Mouse (Mus musculus) limb, embryonic 12.5 days (tissue): ENCODE data around the gene Gan. TPM values are rescaled to one million over a fixed set of nuclear protein-coding genes. Genes with fewer than 3 reads are reported as not detected.

Source experiments
- ATAC-seq: fragments of 200-750 bp; cut with Nextera tagmentation; 2 replicates; pipeline ENCODE4 v1.8.0; 2017; ENCODE audit warnings: low read depth, moderate TSS enrichment; ENCODE audit not compliant: insufficient number of reproducible peaks, insufficient read depth, low FRiP score, low TSS enrichment
- H3K27ac ChIP-seq: fragments of 300-500 bp; sonication (generic); 2 replicates; pipeline ENCODE4 v1.5.1; 2016; ENCODE audit warnings: mild to moderate bottlenecking, moderate library complexity
- H3K27me3 ChIP-seq: fragments of 300-500 bp; sonication (generic); 2 replicates; pipeline ENCODE4 v1.6.1; 2016; ENCODE audit warnings: mild to moderate bottlenecking, moderate library complexity
- H3K36me3 ChIP-seq: fragments of 300-500 bp; sonication (generic); 2 replicates; pipeline ENCODE4 v1.6.1; 2016; ENCODE audit warnings: mild to moderate bottlenecking, moderate library complexity
- H3K4me1 ChIP-seq: fragments of 300-500 bp; sonication (generic); replicated peaks from 2 replicates; pipeline ENCODE4 v1.6.1; 2016
- H3K4me2 ChIP-seq: fragments of 300-500 bp; sonication (generic); 2 replicates; pipeline ENCODE4 v1.6.1; 2016; ENCODE audit warnings: mild to moderate bottlenecking, moderate library complexity
- H3K4me3 ChIP-seq: fragments of 300-500 bp; sonication (generic); replicated peaks from 2 replicates; pipeline ENCODE4 v1.5.1; 2016; ENCODE audit warnings: mild to moderate bottlenecking
- H3K9ac ChIP-seq: fragments of 300-500 bp; sonication (generic); replicated peaks from 2 replicates; pipeline ENCODE4 v1.6.1; 2016; ENCODE audit warnings: mild to moderate bottlenecking, moderate library complexity
- H3K9me3 ChIP-seq: fragments of 300-500 bp; sonication (generic); 2 replicates; pipeline ENCODE4 v1.6.1; 2016; ENCODE audit warnings: mild to moderate bottlenecking, moderate library complexity
- WGBS: fragments of 180-500 bp; shearing (Covaris S2); methylation state at CpG from one replicate; pipeline ENCODE4 v1.1.7; 2016; 5-methylcytosine and 5-hydroxymethylcytosine counted together
- polyA plus RNA-seq: library from polyadenylated mRNA; unstranded; fragments of >200 nt; fragmentation: Nextera tagmentation; extraction: Ambion mirVana; gene quantifications from 2 replicates; pipeline ENCODE4 v1.2.1, GENCODE M21; 2016

The Gan gene
- polyA plus RNA-seq, 1 experiment from 2014 or later = 2.6 TPM

- 85% methylated on average over 6 of the region's 6 CpGs for WGBS
- no peaks in the 10 kb centered on the region for H3K27me3 ChIP-seq
- no peaks in the 10 kb centered on the region for H3K9me3 ChIP-seq
- H3K4me3 ChIP-seq = no peak overlapping the region
- H3K36me3 ChIP-seq = no peaks in the 10 kb centered on the region
- ATAC-seq = no peak
- H3K9ac ChIP-seq = no peak overlapping the region
- H3K27ac ChIP-seq = no peak overlapping the region
- no peak overlapping the region for H3K4me2 ChIP-seq
- H3K4me1 ChIP-seq = peaks cover 14% of the 10 kb centered on the region
Observed at GRCm38 (mm10) chr8:117254496-117254895, 96.6 kb downstream of the Gan start.

- Histone ChIP-seq H3K27me3 (no peaks in the 10 kb centered on the region), H3K4me2 (peak overlapping the region; percentile 86), H3K9ac (peak overlapping the region; percentile 91), H3K4me1 (peaks cover 31% of the 10 kb centered on the region), H3K4me3 (peak overlapping the region; percentile 89), H3K9me3 (no peaks in the 10 kb centered on the region), H3K27ac (peak overlapping the region; percentile 89), H3K36me3 (no peaks in the 10 kb centered on the region)
- under 1% methylated on average over 71 of the region's 92 CpGs for WGBS
- ATAC-seq = peak; percentile 72
Observed at GRCm38 (mm10) chr8:117256292-117256938, 98.5 kb downstream of the Gan start.

GRCm38 (mm10) chr8:117257029-117257820, 99.3 kb downstream of the Gan start, which contains the start of gene Cmip:
Gene Cmip (plus strand): TSS chr8:117257064.
- 0 out of 2 replicates have a peak, but pooled peaks have one; percentile 6 for ATAC-seq
- Histone ChIP-seq H3K27me3 (no peaks in the 10 kb centered on the region), H3K4me3 (peak within 1 kb of the TSS; percentile 89), H3K9me3 (no peaks in the 10 kb centered on the region), H3K4me1 (peaks cover 39% of the 10 kb centered on the region), H3K9ac (peak within 1 kb of the TSS; percentile 91), H3K27ac (peak within 1 kb of the TSS; percentile 89), H3K36me3 (no peaks in the 10 kb centered on the region), H3K4me2 (peak within 1 kb of the TSS; percentile 86)
- under 1% methylated on average over 60 of the region's 65 CpGs for WGBS

- Histone ChIP-seq H3K9me3 (no peaks in the 10 kb centered on the region), H3K4me1 (peaks cover 45% of the 10 kb centered on the region), H3K4me3 (peak overlapping the region; percentile 89), H3K9ac (peak overlapping the region; percentile 91), H3K36me3 (no peaks in the 10 kb centered on the region), H3K27ac (peak overlapping the region; percentile 89), H3K27me3 (no peaks in the 10 kb centered on the region), H3K4me2 (peak overlapping the region; percentile 86)
- WGBS = 7% methylated on average over 22 of the region's 22 CpGs
- peak; percentile 21; the same call in 1 of the 2 replicates for ATAC-seq
Observed at GRCm38 (mm10) chr8:117257821-117258575, 100.1 kb downstream of the Gan start.

- WGBS = 47% methylated on average over 6 of the region's 6 CpGs
- peaks cover 47% of the 10 kb centered on the region for H3K4me1 ChIP-seq
Observed at GRCm38 (mm10) chr8:117258576-117259040, 100.7 kb downstream of the Gan start.

GRCm38 (mm10) chr8:117259431-117260001, 101.6 kb downstream of the Gan start:
- H3K27me3 ChIP-seq = no peaks in the 10 kb centered on the region
- no peaks in the 10 kb centered on the region for H3K9me3 ChIP-seq
- peak overlapping the region; percentile 65; the same call in 1 of the 2 replicates for H3K9ac ChIP-seq
- peaks cover 47% of the 10 kb centered on the region for H3K4me1 ChIP-seq
- H3K4me3 ChIP-seq = peak overlapping the region; percentile 89
- H3K4me2 ChIP-seq = peak overlapping the region; percentile 86
- ATAC-seq = no peak
- 62% methylated on average over 11 of the region's 11 CpGs for WGBS
- H3K27ac ChIP-seq = no peak overlapping the region; the same call in 1 of the 2 replicates
- H3K36me3 ChIP-seq = no peaks in the 10 kb centered on the region

More at GRCm38 (mm10) chr8:117258576-117259040, 100.7 kb downstream of the Gan start:
- Histone ChIP-seq H3K4me2 (peak overlapping the region; percentile 86), H3K27me3 (no peaks in the 10 kb centered on the region), H3K9ac (peak overlapping the region; percentile 65), H3K36me3 (no peaks in the 10 kb centered on the region), H3K27ac (peak overlapping the region; percentile 89), H3K4me3 (peak overlapping the region; percentile 89), H3K9me3 (no peaks in the 10 kb centered on the region)
- ATAC-seq = 0 out of 2 replicates have a peak, but pooled peaks have one; percentile 5

- Histone ChIP-seq H3K4me3 (no peak overlapping the region), H3K9ac (0 out of 2 replicates have a peak overlapping the region, but pooled peaks have one; percentile 37), H3K36me3 (no peaks in the 10 kb centered on the region), H3K4me2 (peak overlapping the region; percentile 86), H3K4me1 (peaks cover 47% of the 10 kb centered on the region), H3K9me3 (no peaks in the 10 kb centered on the region), H3K27ac (no peak overlapping the region), H3K27me3 (no peaks in the 10 kb centered on the region)
- WGBS = 45% methylated on average over 14 of the region's 14 CpGs
- ATAC-seq = no peak
Observed at GRCm38 (mm10) chr8:117260234-117260929, 102.4 kb downstream of the Gan start.

- H3K9ac ChIP-seq = no peak overlapping the region; the same call in 1 of the 2 replicates
- no peak overlapping the region for H3K27ac ChIP-seq
- 0 out of 2 replicates have a peak overlapping the region, but pooled peaks have one; percentile 19 for H3K4me2 ChIP-seq
- H3K9me3 ChIP-seq = no peaks in the 10 kb centered on the region
- peaks cover 47% of the 10 kb centered on the region for H3K4me1 ChIP-seq
- no peak for ATAC-seq
- 58% methylated on average over 14 of the region's 14 CpGs for WGBS
- H3K27me3 ChIP-seq = no peaks in the 10 kb centered on the region
- no peaks in the 10 kb centered on the region for H3K36me3 ChIP-seq
- H3K4me3 ChIP-seq = no peak overlapping the region
Observed at GRCm38 (mm10) chr8:117260930-117261475, 103.1 kb downstream of the Gan start.

GRCm38 (mm10) chr8:117261702-117262101, 103.8 kb downstream of the Gan start:
- 18% methylated on average over 9 of the region's 9 CpGs for WGBS
- H3K4me1 ChIP-seq = peaks cover 47% of the 10 kb centered on the region
- H3K27ac ChIP-seq = no peak overlapping the region
- no peaks in the 10 kb centered on the region for H3K9me3 ChIP-seq
- H3K36me3 ChIP-seq = no peaks in the 10 kb centered on the region
- no peaks in the 10 kb centered on the region for H3K27me3 ChIP-seq
- peak overlapping the region; percentile 21 for H3K4me2 ChIP-seq
- no peak overlapping the region; the same call in 1 of the 2 replicates for H3K9ac ChIP-seq
- no peak for ATAC-seq
- no peak overlapping the region for H3K4me3 ChIP-seq

- 72% methylated on average over 8 of the region's 8 CpGs for WGBS
- H3K4me2 ChIP-seq = no peak overlapping the region
- H3K27ac ChIP-seq = no peak overlapping the region
- ATAC-seq = no peak
- no peaks in the 10 kb centered on the region for H3K27me3 ChIP-seq
- no peak overlapping the region for H3K4me3 ChIP-seq
- no peaks in the 10 kb centered on the region for H3K36me3 ChIP-seq
- H3K4me1 ChIP-seq = peaks cover 47% of the 10 kb centered on the region
- H3K9me3 ChIP-seq = no peaks in the 10 kb centered on the region
- H3K9ac ChIP-seq = no peak overlapping the region
Observed at GRCm38 (mm10) chr8:117262685-117263084, 104.8 kb downstream of the Gan start.
